Mouse (Mus musculus): ENCODE data around the gene Max.

GRCm38 (mm10) chr12:76947487-76947886 lies 14.5 kb downstream of the Max start:
- TF ChIP-seq CTCF (IDR thresholded peaks at IDR 0.05; ENCODE audit: low read depth, low read length) (no peak), EP300 (IDR thresholded peaks at IDR 0.05; ENCODE audit: insufficient read depth, low read depth, low read length) (no peak), POLR2A (IDR thresholded peaks at IDR 0.05; ENCODE audit: insufficient read depth, low read length) (no peak)

Measured in ES-Bruce4 (cell line).